Mouse (Mus musculus): ENCODE data around the gene Htr2c. TPM values are rescaled to one million over a fixed set of nuclear protein-coding genes. Genes with fewer than 3 reads are reported as not detected.

The Htr2c gene
- total RNA-seq (2023) = not detected

DNA sequence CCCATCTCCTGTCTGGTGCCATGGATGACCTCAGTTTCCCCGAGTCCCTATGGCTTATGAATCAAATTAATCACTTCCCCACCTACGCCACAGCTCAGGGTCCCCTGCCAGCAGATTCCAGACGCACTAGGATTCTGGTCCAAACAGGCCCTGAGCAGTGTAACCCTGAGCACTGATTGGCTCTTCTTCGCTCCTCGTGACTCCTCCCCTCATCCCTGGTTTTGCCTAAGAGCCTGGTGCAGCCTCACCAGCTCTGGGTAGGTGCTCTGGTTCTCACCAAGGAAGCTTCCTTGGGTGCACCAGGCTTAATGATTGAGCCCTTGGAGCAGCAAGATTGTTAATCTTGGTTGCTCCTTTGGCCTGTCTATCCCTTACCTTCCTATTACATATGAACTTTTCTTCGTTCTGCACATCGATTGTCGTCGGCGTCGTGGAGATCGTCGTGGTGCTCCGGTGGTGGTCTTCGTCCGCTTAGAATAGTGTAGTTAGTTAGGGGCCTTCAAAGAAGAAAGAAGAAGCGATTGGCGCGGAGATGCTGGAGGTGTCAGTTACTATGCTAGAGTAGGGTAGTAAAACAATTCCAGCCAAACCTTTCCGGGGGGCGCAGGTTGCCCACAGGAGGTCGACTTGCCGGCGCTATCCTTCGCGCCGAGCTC lies at the start of gene Htr2c:
Htr2c (plus strand) TSS at position 256 of the 656 bp plus-strand sequence.

